Mouse (Mus musculus) left cerebral cortex, adult 2 months (tissue): ENCODE data around the gene Rmi2. TPM values are rescaled to one million over a fixed set of nuclear protein-coding genes. Genes with fewer than 3 reads are reported as not detected.
A peak's percentile ranks its signal among the peaks of the same experiment; 100 is the strongest.

ENCODE experiments used
- DNase-seq, 2 experiments: peaks; one replicate each; pipeline ENCODE4 v3.0.0; 2021 to 2022; ENCODE audit warnings: low spot score in 2 of 2, mixed read lengths in 1 of 2; ENCODE audit errors: extremely low spot score in 1 of 2
- H3K27ac ChIP-seq: fragments of 200-600 bp; 2 replicates; pipeline ENCODE4 v1.8.1; 2022
- H3K4me3 ChIP-seq: fragments of 200-600 bp; 2 replicates; pipeline ENCODE4 v1.8.1; 2022
- CTCF ChIP-seq: fragments of 200-600 bp; IDR thresholded peaks from 2 replicates; pipeline ENCODE4 v1.8.1; 2022; ENCODE audit warnings: antibody characterized with exemption, mild to moderate bottlenecking, moderate library complexity
- intact Hi-C: fragments of 180-260 bp; cut with DNase I; formaldehyde crosslinking; loops from one replicate; pipeline ENCODE4 v1.15.1; 2025
- total RNA-seq, 2 experiments: library from RNA; stranded (reverse); gene quantifications; 2 replicates each; pipeline ENCODE4 v1.2.3; 2021

Gene Rmi2
- total RNA-seq, 2 experiments from 2014 or later: 0.14 to 0.42 TPM

- no peak for TF ChIP-seq CTCF
- Histone ChIP-seq H3K27ac (no peak overlapping the region), H3K4me3 (no peak overlapping the region)
- no peak for DNase-seq
- intact Hi-C loops: no loop called here
Measured at GRCm38 (mm10) chr16:10828461-10828805, 6.4 kb upstream of the Rmi2 start.

- intact Hi-C loops: loop anchor here (2.0 kb wide), 1 partner anchor 48 kb away; no protein-coding TSS in a partner anchor
- Histone ChIP-seq H3K4me3 (peak overlapping the region; percentile 70), H3K27ac (no peak overlapping the region)
- TF ChIP-seq CTCF: no peak
- DNase-seq: no peak
Measured at GRCm38 (mm10) chr16:10834542-10834910, 333 bp upstream of the Rmi2 start.

- Histone ChIP-seq H3K27ac (no peak overlapping the region), H3K4me3 (no peak overlapping the region)
- intact Hi-C loops: no loop called here
- no peak for TF ChIP-seq CTCF
- no peak for DNase-seq
Measured at GRCm38 (mm10) chr16:10836388-10836787, 1.5 kb downstream of the Rmi2 start.

- intact Hi-C loops: no loop called here
- H3K27ac ChIP-seq: no peak overlapping the region
- no peak for DNase-seq
- TF ChIP-seq CTCF: no peak
- no peak overlapping the region for H3K4me3 ChIP-seq
Measured at GRCm38 (mm10) chr16:10837250-10837649, 2.4 kb downstream of the Rmi2 start.

GRCm38 (mm10) chr16:10837903-10838302 lies 3.0 kb downstream of the Rmi2 start:
- no peak for TF ChIP-seq CTCF
- H3K27ac ChIP-seq: no peak overlapping the region
- intact Hi-C loops: no loop called here
- no peak for DNase-seq
- no peak overlapping the region for H3K4me3 ChIP-seq

- DNase-seq: no peak
- TF ChIP-seq CTCF: no peak
- Histone ChIP-seq H3K27ac (no peak overlapping the region), H3K4me3 (no peak overlapping the region)
- intact Hi-C loops: no loop called here
Measured at GRCm38 (mm10) chr16:10838487-10839245, 3.8 kb downstream of the Rmi2 start.

GRCm38 (mm10) chr16:10840018-10840417 lies 5.2 kb downstream of the Rmi2 start:
- no peak overlapping the region for H3K27ac ChIP-seq
- intact Hi-C loops: loop anchor here (10.0 kb wide), 1 partner anchor 175 kb away; no protein-coding TSS in a partner anchor

GRCm38 (mm10) chr16:10842282-10842855 lies 7.5 kb downstream of the Rmi2 start:
- intact Hi-C loops: loop anchor here (10.0 kb wide), 1 partner anchor 178 kb away; no protein-coding TSS in a partner anchor
- Histone ChIP-seq H3K4me3 (no peak overlapping the region), H3K27ac (no peak overlapping the region)
- DNase-seq: no peak
- no peak for TF ChIP-seq CTCF

More at GRCm38 (mm10) chr16:10840018-10840417, 5.2 kb downstream of the Rmi2 start:
- DNase-seq: no peak
- no peak overlapping the region for H3K4me3 ChIP-seq
- TF ChIP-seq CTCF: no peak

- Histone ChIP-seq H3K27ac (no peak overlapping the region), H3K4me3 (no peak overlapping the region)
- TF ChIP-seq CTCF: no peak
- no peak for DNase-seq
- intact Hi-C loops: loop anchor here (10.0 kb wide), 1 partner anchor 179 kb away; no protein-coding TSS in a partner anchor
Measured at GRCm38 (mm10) chr16:10843486-10844318, 8.8 kb downstream of the Rmi2 start.

- no peak for TF ChIP-seq CTCF
- intact Hi-C loops: loop anchor here (10.0 kb wide), 1 partner anchor 179 kb away; no protein-coding TSS in a partner anchor
Measured at GRCm38 (mm10) chr16:10844319-10844670, 9.4 kb downstream of the Rmi2 start.

GRCm38 (mm10) chr16:10845952-10846351 lies 11.1 kb downstream of the Rmi2 start:
- intact Hi-C loops: loop anchor here (2.0 to 10.0 kb wide), 5 partner anchors 61 to 274 kb away; partner anchors contain the start of gene Socs1
- Histone ChIP-seq H3K27ac (no peak overlapping the region), H3K4me3 (no peak overlapping the region)
- no peak for TF ChIP-seq CTCF
- no peak for DNase-seq

More at GRCm38 (mm10) chr16:10844319-10844670, 9.4 kb downstream of the Rmi2 start:
- Histone ChIP-seq H3K27ac (no peak overlapping the region), H3K4me3 (no peak overlapping the region)
- DNase-seq: no peak

GRCm38 (mm10) chr16:10846503-10846902 lies 11.6 kb downstream of the Rmi2 start:
- intact Hi-C loops: loop anchor here (2.0 to 10.0 kb wide), 5 partner anchors 62 to 274 kb away; partner anchors contain the start of gene Socs1
- TF ChIP-seq CTCF: peak; percentile 74
- H3K4me3 ChIP-seq: no peak overlapping the region
- peak; percentile 54 to 61 for DNase-seq
- H3K27ac ChIP-seq: no peak overlapping the region
